Mouse (Mus musculus): Measurements from ENCODE around the gene Phldb3. TPM values are rescaled to one million over a fixed set of nuclear protein-coding genes. Genes with fewer than 3 reads are reported as not detected.

Gene Phldb3
- total and polyA plus RNA-seq, 2 experiments from 2014 or later: not detected

GRCm38 (mm10) chr7:24629672-24630071 lies 19.1 kb downstream of the Phldb3 start:
- Histone ChIP-seq H3K4me2 (ENCODE audit: low read depth) (no peak overlapping the region), H3K27me3 (ENCODE audit: insufficient read depth, low read length) (no peaks in the 10 kb centered on the region), H3K9me3 (ENCODE audit: low read length) (no peaks in the 10 kb centered on the region), H3K4me3 (ENCODE audit: low read depth, low read length) (no peak overlapping the region), H3K36me3 (ENCODE audit: insufficient read depth) (no peaks in the 10 kb centered on the region), H3K9ac (no peak overlapping the region), H3K4me1 (ENCODE audit: insufficient read depth) (no peaks in the 10 kb centered on the region), H3K27ac (ENCODE audit: low read depth, low read length) (no peak overlapping the region)
- ATAC-seq (no peak), DNase-seq (no peak)
- WGBS: 72% methylated on average over 4 of the region's 4 CpGs
- TF ChIP-seq CTCF (IDR thresholded peaks at IDR 0.05; ENCODE audit: low read depth): no peak

- no peak for DNase-seq
- WGBS: 71% methylated on average over 10 of the region's 10 CpGs
- Histone ChIP-seq H3K27me3 (ENCODE audit: insufficient read depth, low read length) (no peaks in the 10 kb centered on the region), H3K4me1 (ENCODE audit: insufficient read depth) (no peaks in the 10 kb centered on the region), H3K36me3 (ENCODE audit: insufficient read depth) (no peaks in the 10 kb centered on the region), H3K4me3 (ENCODE audit: low read depth, low read length) (no peak overlapping the region), H3K27ac (ENCODE audit: low read depth, low read length) (no peak overlapping the region), H3K4me2 (ENCODE audit: low read depth) (no peak overlapping the region), H3K9ac (no peak overlapping the region), H3K9me3 (ENCODE audit: low read length) (no peaks in the 10 kb centered on the region)
- ATAC-seq: no peak
- TF ChIP-seq CTCF (IDR thresholded peaks at IDR 0.05; ENCODE audit: low read depth): no peak
Measured at GRCm38 (mm10) chr7:24630116-24630880, 19.7 kb downstream of the Phldb3 start.

GRCm38 (mm10) chr7:24636264-24636663 lies 25.7 kb downstream of the Phldb3 start, which contains the start of gene Lypd3:
Gene Lypd3, plus strand, starts transcription at chr7:24636550.
- H3K4me2 ChIP-seq (ENCODE audit: low read depth): no peak within 1 kb of the TSS; the same call in none of the 2 replicates
- H3K27me3 ChIP-seq (ENCODE audit: insufficient read depth, low read length): peaks cover 37% of the 10 kb centered on the region
- no peak within 1 kb of the TSS for H3K9ac ChIP-seq
- no peak within 1 kb of the TSS for H3K4me3 ChIP-seq (ENCODE audit: low read depth, low read length)
- H3K36me3 ChIP-seq (ENCODE audit: insufficient read depth): no peaks in the 10 kb centered on the region
- H3K27ac ChIP-seq (ENCODE audit: low read depth, low read length): no peak within 1 kb of the TSS
- no peak for TF ChIP-seq CTCF (IDR thresholded peaks at IDR 0.05; ENCODE audit: low read depth)
- ATAC-seq (no peak), DNase-seq (no peak)
- H3K4me1 ChIP-seq (ENCODE audit: insufficient read depth): peaks cover 5% of the 10 kb centered on the region; the same call in 1 of the 2 replicates
- 22% methylated on average over 15 of the region's 15 CpGs for WGBS
- no peaks in the 10 kb centered on the region for H3K9me3 ChIP-seq (ENCODE audit: low read length)

GRCm38 (mm10) chr7:24637046-24637445 lies 26.5 kb downstream of the Phldb3 start:
- ATAC-seq: no peak
- WGBS: 1% methylated on average over 18 of the region's 18 CpGs
- H3K4me2 ChIP-seq (ENCODE audit: low read depth): no peak overlapping the region; the same call in none of the 2 replicates

GRCm38 (mm10) chr7:24638026-24638856 lies 27.7 kb downstream of the Phldb3 start:
- no peaks in the 10 kb centered on the region for H3K9me3 ChIP-seq (ENCODE audit: low read length)
- no peak overlapping the region for H3K27ac ChIP-seq (ENCODE audit: low read depth, low read length)
- peaks cover 41% of the 10 kb centered on the region for H3K27me3 ChIP-seq (ENCODE audit: insufficient read depth, low read length)
- peak overlapping the region; percentile 42 for H3K4me3 ChIP-seq (ENCODE audit: low read depth, low read length)
- peak; percentile 38; the same call in 1 of the 2 replicates for ATAC-seq
- no peak for TF ChIP-seq CTCF (IDR thresholded peaks at IDR 0.05; ENCODE audit: low read depth)
- H3K36me3 ChIP-seq (ENCODE audit: insufficient read depth): no peaks in the 10 kb centered on the region
- H3K9ac ChIP-seq: peak overlapping the region; percentile 37
- 3% methylated on average over 35 of the region's 35 CpGs for WGBS
- peaks cover 5% of the 10 kb centered on the region; the same call in 1 of the 2 replicates for H3K4me1 ChIP-seq (ENCODE audit: insufficient read depth)
- DNase-seq: peak; percentile 47
- peak overlapping the region; percentile 83 for H3K4me2 ChIP-seq (ENCODE audit: low read depth)

More at GRCm38 (mm10) chr7:24637046-24637445, 26.5 kb downstream of the Phldb3 start:
- H3K36me3 ChIP-seq (ENCODE audit: insufficient read depth): no peaks in the 10 kb centered on the region
- no peak overlapping the region for H3K27ac ChIP-seq (ENCODE audit: low read depth, low read length)
- peaks cover 5% of the 10 kb centered on the region; the same call in 1 of the 2 replicates for H3K4me1 ChIP-seq (ENCODE audit: insufficient read depth)
- H3K9ac ChIP-seq: no peak overlapping the region
- DNase-seq: no peak
- no peak overlapping the region for H3K4me3 ChIP-seq (ENCODE audit: low read depth, low read length)
- no peak for TF ChIP-seq CTCF (IDR thresholded peaks at IDR 0.05; ENCODE audit: low read depth)
- no peaks in the 10 kb centered on the region for H3K9me3 ChIP-seq (ENCODE audit: low read length)
- peaks cover 41% of the 10 kb centered on the region for H3K27me3 ChIP-seq (ENCODE audit: insufficient read depth, low read length)

- no peak for ATAC-seq
- Histone ChIP-seq H3K4me3 (ENCODE audit: low read depth, low read length) (no peak overlapping the region), H3K4me2 (ENCODE audit: low read depth) (no peak overlapping the region), H3K27ac (ENCODE audit: low read depth, low read length) (no peak overlapping the region), H3K27me3 (ENCODE audit: insufficient read depth, low read length) (peaks cover 41% of the 10 kb centered on the region), H3K9me3 (ENCODE audit: low read length) (no peaks in the 10 kb centered on the region), H3K9ac (no peak overlapping the region), H3K4me1 (ENCODE audit: insufficient read depth) (peaks cover 5% of the 10 kb centered on the region; the same call in 1 of the 2 replicates), H3K36me3 (ENCODE audit: insufficient read depth) (no peaks in the 10 kb centered on the region)
- no peak for DNase-seq
- TF ChIP-seq CTCF (IDR thresholded peaks at IDR 0.05; ENCODE audit: low read depth): no peak
- 60% methylated on average over 13 of the region's 13 CpGs for WGBS
Measured at GRCm38 (mm10) chr7:24640450-24640849, 29.9 kb downstream of the Phldb3 start.

All from forebrain, postnatal 0 days (tissue).